Mouse (Mus musculus) cerebellum, adult 8-10 months (tissue): ENCODE data around the gene Krtap2-4.
A peak's percentile ranks its signal among the peaks of the same experiment; 100 is the strongest.
"Not testable (repeated sequence)": the region's sequence is repeated elsewhere in the genome, so short reads cannot be mapped to it uniquely, and the experiment has no call there.

Experiments
- DNase-seq: peaks from one replicate; pipeline ENCODE4 v3.0.0; 2022

Gene Krtap2-4

DNA sequence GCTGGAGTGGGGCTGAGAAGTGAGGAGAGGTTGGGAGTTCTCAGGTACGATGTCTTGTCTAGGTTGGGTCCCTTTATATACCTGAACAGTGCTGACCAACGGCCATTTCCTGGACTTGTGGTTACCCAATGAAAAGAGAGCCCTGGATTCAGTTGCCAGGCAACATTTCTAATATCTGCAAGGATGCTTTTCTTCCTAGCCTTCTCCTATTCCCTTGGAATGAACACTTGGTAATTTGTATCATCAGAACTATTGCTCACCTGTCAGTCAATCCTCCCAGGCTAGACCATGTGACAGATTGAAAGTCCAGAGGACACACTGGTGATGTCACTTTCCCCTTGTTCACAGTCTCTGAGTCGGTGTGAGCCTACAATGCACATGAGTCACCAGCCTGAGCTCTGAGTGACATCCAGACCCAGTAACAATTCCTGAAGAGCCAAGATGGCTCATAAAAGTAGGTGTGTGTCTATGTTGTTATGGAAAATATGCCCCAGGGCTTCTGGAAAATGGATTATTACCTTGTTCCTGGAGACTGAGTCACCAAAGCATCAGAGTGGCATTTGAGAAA is at the start of gene Krtap2-4:
Gene Krtap2-4 (minus strand): TSS at position 51 of the 568 bp plus-strand sequence.
- no peak for DNase-seq

DNA sequence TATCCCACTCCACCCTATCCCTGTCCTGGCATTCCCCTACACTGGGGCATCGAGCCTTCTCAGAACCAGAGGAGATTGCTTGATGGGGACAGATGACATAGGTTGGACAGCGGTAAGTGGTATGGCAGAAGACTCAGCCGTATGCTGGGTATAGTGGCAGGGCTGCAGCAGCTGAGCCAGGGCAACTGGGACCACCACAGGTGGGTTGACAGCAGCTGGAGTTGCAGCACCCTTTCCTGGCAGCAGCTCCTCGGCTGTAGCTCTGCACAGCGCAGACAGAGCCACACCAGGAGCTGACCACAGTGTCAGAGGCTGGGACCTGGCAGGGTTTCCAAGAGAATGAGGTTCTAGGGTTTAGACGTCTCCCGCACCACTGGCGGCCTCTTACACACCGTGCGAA is 48.2 kb upstream of the Krtap2-4 start:
- no peak for DNase-seq

DNA sequence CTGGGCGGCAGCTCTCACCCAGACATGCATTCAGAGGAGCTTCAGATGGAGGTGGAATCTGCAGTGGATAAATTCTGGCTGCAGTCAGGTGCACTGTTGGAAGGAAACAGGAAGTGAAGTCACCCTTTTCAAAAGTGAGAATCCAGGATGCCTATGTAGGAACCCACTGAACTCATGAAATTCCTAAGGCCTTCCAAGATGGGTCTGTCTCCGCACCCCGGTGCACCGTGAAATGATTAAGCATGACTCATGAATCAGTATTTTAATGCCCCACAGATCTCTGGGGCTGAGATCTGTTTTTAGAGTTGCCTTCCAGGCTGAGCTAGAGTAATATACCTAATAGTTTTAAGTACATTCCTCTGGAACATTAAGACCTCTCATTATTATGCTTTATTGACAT is 44.6 kb upstream of the Krtap2-4 start:
- no peak for DNase-seq

DNA sequence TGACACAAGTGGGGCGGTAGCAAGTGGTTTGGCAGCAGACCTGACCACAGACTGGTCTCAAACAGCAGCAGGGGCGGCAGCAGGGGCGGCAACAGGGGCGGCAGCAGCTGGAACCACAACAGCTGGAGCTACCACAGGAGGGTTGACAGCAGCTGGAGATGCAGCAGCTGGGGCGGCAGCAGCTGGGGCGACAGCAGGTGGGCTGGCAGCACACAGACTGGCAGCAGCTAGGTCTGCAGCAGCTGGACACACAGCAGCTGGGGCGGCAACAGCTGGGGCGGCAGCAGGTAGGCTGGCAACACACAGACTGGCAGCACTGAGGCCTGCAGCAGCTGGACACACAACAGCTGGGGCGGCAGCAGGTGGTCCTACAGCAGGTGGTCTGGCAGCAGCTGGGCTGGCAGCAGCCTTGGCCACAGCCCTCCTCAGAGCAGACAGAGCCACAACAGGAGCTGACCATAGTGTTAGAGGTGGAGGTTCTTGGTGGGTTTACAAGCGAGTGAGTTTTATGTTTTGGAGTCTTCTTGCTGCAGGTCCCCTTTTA is 43.9 kb upstream of the Krtap2-4 start, which contains the start of gene Gm11563:
Gene Gm11563 (minus strand): TSS at position 494 of the 544 bp plus-strand sequence.
- not testable (repeated sequence) for DNase-seq

DNA sequence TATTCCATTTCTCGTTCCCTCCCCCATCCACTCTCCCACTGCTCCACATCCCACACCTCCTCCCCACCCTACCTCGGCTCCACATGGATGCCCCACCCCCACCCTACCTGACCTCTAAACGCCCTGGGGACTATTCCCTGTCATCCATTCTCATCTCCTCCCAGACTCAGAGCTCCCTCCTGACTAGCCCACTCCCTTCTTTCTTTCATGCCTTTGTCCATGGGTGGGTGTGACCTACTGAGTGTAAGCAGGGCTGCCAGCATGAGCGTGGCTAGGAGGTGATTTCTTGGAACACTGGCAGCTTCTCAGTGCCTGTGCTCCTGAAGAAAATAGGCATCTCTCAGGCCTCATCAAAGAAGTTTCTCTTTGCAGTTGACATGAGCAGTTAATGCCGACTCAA is 42.4 kb upstream of the Krtap2-4 start:
- DNase-seq: no peak

DNA sequence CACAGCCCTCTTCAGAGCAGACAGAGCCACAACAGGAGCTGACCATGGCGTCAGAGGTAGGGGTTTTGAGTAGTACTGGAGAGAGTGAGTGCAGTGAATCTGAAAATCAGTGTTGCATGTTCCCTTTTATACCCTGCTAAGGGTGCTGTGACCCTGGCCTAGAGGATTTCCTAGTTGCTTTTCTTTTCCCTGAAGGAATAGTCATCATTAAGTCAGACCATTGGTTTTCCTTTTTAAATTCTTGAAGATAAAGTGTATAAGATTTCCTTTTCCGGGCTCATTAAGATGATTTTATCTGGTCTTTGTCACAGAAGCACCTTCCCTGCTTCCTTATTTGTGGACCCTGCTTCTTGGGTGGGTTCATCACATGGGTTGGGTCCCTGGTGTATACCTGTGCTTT is 35.5 kb upstream of the Krtap2-4 start, which contains the start of gene Gm11555:
Gene Gm11555 (minus strand): TSS at position 101 of the 400 bp plus-strand sequence.
- DNase-seq: no peak

DNA sequence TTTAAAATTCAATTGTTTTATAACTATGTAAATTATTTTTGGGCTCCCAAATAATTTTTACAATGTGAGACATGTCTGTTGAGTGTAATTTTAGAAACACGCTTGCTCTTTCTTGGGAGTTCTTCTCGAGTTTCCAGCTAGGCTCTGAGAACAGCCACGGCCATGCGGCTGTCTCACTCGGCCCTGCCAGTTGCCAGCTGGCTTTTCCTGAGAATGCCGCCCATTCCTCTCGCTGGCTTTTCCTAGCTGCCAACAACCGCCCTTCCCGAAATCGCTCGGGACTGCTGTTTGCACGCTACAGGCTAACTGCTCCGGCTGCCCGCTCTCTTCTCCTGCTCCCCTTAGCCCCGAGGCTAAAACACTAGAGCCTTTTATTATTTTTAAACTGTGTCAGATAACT is 31.8 kb upstream of the Krtap2-4 start:
- no peak for DNase-seq

DNA sequence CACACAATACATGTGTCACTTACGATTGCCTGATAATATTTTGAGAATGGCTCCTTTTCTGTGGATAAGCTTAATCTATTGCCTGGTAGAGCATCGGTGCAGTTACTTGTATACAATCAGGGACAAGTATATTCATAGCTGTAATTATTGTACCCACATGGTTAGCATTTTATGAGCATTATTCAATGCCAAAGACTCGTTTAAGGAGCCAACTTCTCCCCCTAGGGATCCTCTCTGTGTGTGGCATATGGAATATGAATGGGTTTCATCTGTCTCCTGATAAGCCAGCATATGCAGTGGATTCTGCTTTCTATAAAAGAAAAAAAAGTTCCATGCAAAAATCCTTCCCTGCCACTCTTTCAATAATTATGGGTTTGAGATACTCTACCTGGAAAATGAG is 29.7 kb upstream of the Krtap2-4 start:
- DNase-seq: no peak

DNA sequence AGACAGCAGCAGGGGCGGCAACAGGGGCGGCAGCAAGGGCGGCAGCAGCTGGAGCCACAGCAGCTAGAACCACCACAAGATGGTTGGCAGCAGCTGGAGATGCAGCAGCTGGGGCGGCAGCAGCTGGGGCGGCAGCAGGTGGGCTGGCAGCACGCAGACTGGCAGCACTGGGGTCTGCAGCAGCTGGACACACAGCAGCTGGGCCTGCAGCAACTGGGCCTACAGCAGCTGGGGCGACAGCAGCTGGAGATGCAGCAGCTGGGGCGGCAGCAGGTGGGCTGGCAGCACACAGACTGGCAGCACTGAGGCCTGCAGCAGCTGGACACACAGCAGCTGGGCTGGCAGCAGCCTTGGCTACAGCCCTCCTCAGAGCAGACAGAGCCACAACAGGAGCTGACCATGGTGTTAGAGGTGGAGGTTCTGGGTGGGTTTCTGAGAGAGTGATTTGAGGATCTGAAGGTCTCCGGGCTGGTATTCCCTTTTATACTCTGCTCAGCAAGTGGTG is 29.0 kb upstream of the Krtap2-4 start, which contains the start of gene Krtap4-7:
Gene Krtap4-7 (minus strand): TSS at position 455 of the 505 bp plus-strand sequence.
- not testable (repeated sequence) for DNase-seq

DNA sequence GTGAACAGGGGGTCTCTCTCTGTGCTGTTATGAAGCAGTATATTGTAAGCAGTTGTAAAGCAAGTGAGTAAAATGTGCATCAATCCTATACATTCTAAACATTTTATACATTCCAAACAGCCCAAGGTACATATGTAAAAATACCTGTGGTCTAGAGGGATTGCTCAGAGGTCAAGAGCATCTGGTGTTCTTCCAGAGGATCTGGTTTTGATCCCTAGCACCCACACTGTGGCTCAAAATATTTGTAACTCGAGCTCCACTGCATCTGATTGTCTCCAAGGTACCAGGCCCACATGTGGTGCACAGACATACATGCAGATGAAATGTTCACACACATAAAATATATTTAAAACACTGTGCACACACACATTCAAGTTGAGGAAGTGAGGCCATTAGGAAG is 26.3 kb upstream of the Krtap2-4 start:
- no peak for DNase-seq

DNA sequence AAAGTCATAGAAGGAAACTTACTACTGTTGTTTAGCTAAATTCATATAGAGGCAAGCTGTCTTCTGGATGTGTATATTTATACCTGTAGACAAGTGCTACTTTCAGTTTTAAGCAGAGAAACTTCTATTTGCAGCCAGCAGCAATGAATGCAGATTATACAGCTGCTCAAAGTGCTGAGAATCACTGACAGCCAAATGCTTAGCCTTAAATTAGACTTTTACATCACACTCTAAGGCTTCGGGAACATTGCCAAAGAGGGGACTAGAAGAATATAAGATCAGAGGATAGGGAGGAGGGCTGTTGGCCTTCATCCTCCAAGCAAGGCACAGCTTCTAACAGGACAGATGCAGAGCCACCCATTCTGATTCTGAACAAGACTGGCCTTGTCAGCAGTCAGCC is 22.4 kb upstream of the Krtap2-4 start:
- DNase-seq: no peak

DNA sequence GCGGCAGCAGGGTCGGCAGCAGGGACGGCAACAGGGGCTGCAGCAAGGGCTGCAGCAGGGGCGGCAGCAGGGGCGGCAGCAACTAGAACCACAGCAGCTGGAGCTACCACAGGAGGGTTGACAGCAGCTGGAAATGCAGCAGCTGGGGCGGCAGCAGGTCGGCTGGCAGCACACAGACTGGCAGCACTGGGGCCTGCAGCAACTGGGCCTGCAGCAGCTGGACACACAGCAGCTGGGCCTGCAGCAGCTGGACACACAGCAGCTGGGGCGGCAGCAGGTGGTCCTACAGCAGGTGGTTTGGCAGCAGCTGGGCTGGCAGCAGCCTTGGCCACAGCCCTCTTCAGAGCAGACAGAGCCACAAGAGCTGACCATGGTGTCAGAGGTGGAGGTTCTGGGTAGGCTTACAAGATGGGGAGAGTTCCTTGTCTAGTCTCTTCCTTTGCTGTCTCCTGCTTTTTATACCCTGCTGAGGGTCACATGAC is 20.0 kb upstream of the Krtap2-4 start, which contains the start of gene Krtap4-2:
Gene Krtap4-2 (minus strand): TSS at position 432 of the 482 bp plus-strand sequence.
- no peak for DNase-seq

DNA sequence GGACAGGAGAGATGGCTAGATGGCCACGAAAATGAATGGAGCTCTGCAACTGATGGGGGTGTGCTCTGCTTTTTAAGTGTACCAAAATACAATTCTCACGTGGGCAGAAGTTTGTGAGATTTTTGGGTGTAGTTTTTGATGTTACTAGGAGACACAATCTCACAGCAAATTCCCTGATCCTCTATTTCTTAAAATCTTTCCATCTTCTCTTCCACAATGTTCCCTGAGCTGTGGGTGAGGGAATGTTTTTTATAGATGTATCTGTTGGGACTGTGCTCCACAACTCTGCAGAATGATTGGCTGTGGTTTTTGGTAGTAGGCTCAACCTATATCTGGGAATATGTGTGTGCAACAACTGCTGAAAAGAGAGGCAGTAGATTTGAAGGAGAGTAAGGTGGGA is 18.6 kb upstream of the Krtap2-4 start:
- DNase-seq: no peak

DNA sequence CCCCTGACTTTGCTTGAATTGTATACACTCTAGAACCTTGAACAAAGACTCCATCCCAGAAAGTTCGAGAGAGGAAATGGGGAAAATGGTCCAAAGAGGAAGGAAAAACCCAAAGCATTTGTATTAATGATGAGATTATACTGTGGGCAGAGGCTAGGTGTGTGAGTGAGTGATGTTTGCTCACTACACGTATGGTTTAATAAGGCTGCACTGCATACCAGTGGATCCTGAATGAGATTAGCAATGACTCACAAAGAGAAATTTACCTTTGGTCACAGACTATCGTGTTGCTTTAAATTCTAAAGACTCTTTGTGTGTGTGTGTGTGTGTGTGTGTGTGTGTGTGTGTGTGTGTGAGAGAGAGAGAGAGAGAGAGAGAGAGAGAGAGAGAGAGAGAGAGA is 16.2 kb upstream of the Krtap2-4 start:
- no peak for DNase-seq

DNA sequence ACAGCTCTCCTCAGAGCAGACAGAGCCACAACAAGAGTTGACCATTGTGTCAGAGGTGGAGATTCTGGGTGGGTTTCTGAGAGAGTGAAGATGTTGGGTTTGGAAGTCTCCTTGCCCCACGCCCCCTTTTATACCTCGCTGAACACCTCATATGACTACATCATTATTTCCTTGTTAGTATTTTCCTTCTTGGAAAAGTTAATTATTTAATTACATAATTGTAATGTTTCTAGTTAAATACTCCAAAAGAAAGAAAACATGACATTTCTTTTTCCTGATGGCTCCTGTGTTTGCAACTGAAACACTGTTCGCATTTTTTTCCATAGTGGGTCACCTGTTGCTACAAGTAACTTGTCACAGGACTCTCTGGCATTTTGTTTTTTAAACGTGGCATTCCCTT is 13.5 kb upstream of the Krtap2-4 start, which contains the start of gene Krtap4-1:
Gene Krtap4-1 (minus strand): TSS at position 101 of the 400 bp plus-strand sequence.
- DNase-seq: no peak

DNA sequence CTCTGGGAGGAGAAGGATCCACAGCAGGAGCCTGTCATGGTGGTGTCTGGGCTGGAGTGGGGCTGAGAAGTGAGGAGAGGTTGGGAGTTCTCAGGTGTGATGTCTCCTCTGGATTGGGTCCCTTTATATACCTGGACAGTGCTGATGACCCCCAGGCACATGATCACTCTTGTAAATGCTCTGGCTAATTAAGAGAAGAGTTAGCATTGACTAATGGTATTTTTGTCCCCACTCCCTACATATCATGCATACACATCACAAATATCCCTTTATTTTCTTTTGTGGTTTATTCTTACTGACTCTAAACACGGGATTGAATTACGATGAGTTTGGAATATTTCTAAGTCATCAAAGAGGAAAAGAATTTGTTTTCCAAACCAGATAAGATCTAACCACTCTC is 5.7 kb upstream of the Krtap2-4 start, which contains the start of gene Gm11562:
Gene Gm11562 (minus strand): TSS at position 101 of the 400 bp plus-strand sequence.
- DNase-seq: no peak

DNA sequence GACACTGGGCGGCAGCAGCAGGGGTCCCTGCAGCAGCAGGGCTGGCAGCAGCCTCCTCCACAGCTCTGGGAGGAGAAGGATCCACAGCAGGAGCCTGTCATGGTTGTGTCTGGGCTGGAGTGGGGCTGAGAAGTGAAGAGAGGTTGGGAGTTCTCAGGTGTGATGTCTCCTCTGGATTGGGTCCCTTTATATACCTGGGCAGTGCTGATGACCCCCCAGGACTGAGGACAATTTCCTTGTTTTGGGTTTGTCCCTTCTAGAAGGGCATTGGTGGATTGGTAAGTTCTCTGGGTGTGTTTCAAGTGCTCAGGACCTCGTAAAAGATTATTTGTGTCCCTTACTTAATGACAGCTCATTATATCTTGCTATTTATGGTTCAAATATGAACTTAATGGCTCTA is 4.6 kb downstream of the Krtap2-4 start, which contains the start of gene Gm11937:
Gene Gm11937 (minus strand): TSS at position 101 of the 400 bp plus-strand sequence.
- not testable (repeated sequence) for DNase-seq

DNA sequence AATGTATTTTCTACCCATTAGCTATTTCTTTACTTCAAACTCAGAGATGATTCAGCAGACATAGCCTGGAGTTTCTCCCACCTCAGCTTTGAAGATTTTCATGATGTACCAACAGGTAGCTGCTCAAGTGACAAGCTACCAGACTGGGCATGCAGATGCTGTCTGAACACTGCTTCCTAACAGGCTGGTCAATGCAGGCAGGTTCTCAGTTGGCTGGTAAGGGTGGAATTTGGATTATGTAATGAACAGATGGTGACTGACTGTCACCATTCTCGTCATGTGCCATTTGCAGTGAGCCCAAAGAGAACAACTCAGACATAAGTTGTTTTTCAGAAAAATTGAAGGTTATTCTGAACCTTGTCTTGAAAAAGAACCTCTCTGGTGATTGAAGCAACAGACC is 5.5 kb downstream of the Krtap2-4 start:
- DNase-seq: peak; percentile 13

DNA sequence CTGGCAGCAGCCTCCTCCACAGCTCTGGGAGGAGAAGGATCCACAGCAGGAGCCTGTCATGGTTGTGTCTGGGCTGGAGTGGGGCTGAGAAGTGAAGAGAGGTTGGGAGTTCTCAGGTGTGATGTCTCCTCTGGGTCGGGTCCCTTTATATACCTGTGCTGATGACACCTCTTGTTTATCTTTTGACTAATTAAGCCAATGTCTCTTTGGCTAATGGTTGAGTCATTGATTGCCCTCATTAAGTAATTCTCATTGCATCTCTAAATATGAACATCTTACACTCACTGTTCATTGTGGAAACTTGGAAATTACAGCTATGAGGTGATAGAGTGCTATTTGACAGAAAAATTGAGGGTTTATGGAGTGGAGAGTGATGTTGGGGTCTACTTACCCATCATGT is 11.4 kb downstream of the Krtap2-4 start, which contains the start of gene Gm11938:
Gene Gm11938 (minus strand): TSS at position 101 of the 400 bp plus-strand sequence.
- not testable (repeated sequence) for DNase-seq

DNA sequence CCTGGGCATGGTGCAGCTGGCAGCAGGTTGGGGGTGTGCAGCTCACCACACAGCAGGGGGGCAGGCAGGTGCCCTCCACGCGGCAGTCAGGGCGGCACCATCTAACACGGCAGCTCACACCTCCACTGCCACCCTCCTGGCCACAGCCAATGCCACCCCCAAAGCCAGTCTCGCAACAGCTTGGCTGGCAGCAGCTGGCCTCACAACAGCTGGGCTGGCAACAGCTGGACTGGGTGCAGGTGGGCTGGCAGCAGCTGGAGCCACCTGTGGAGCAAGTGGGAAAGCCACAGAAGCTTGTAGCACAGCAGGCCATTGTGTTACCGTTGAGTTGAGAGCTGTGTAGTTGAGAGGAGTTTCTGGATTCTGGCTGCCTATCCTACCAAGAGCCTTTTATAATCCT is 16.9 kb downstream of the Krtap2-4 start, which contains the start of gene Krtap9-3:
Gene Krtap9-3 (minus strand): TSS at position 364 of the 400 bp plus-strand sequence.
- not testable (repeated sequence) for DNase-seq

DNA sequence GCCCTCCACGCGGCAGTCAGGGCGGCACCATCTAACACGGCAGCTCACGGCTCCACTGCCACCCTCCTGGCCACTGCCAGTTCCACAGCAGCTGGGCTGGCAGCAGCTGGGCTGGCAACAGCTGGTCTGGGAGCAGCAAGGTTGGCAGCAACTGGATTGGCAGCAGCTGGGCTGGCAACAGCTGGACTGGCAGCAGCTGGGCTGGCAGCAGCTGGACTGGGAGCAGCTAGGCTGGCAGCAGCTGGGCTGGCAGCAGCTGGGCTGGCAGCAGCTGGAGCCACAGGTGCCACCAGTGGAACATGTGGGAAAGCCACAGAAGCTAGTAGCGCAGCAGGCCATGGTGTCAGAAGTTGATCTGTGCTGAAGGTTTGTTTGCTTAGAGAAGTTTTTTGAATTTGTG is 23.7 kb downstream of the Krtap2-4 start, which contains the start of gene Krtap1-3:
Gene Krtap1-3 (minus strand): TSS at position 359 of the 400 bp plus-strand sequence.
- no peak for DNase-seq

DNA sequence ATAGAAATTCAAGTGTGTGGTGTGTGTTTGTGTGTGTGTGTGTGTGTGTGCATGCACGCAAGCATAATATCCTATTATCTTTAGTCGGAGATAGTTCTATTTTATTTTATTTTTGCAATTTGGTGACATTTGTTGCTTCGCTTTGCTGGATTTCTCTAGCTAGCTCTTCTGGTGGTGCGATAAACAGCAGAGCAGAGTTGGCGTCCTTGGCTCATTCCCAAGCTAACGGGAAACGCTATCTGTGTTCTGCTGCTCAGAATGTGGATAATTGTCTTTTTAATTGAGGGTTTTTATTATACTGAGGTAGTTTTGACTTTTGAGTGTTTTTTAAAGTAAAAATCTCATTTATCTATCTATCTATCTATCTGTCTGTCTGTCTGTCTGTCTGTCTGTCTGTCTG is 29.6 kb downstream of the Krtap2-4 start:
- no peak for DNase-seq

DNA sequence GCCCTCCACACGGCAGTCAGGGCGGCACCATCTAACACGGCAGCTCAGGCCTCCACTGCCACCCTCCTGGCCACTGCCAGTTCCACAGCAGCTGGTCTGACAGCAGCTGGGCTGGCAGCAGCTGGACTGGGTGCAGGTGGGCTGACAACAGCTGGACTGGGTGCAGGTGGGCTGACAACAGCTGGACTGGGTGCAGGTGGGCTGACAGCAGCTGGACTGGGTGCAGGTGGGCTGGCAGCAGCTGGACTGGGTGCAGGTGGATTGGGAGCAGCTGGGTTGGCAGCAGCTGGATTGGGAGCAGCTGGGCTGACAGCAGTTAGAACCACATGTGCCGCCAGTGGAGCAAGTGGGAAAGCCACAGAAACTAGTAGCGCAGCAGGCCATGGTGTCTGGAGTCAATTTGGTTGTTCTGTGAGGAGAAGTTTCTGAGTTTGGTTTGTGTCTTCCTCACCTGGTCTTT is 31.4 kb downstream of the Krtap2-4 start, which contains the start of gene Krtap1-4:
Gene Krtap1-4 (minus strand): TSS at position 410 of the 460 bp plus-strand sequence.
- no peak for DNase-seq
